Mouse (Mus musculus) embryonic facial prominence, embryonic 10.5 days (tissue): ENCODE data around the gene Pik3r5. TPM values are rescaled to one million over a fixed set of nuclear protein-coding genes. Genes with fewer than 3 reads are reported as not detected.

Experiments used
- polyA plus RNA-seq: library from polyadenylated mRNA; unstranded; fragments of >200 nt; fragmentation: Nextera tagmentation; extraction: Ambion mirVana; gene quantifications from 2 replicates; pipeline ENCODE4 v1.2.1, GENCODE M21; 2016

Pik3r5 gene
- polyA plus RNA-seq, 1 experiment from 2014 or later: 0.69 TPM

Other genes starting within 250 kb of the Pik3r5 start
- gene Ntn1, start 31.3 kb upstream of the Pik3r5 start, polyA plus RNA-seq: 7.4 and 8.2 TPM in 2 replicates
- 1.7 and 1.8 TPM in 2 replicates for gene Pik3r6, start 70.9 kb downstream of the Pik3r5 start, polyA plus RNA-seq
- 0.39 and 0.50 TPM in 2 replicates for gene Mfsd6l, start 124.1 kb downstream of the Pik3r5 start, polyA plus RNA-seq
- gene Ccdc42, start 154.9 kb downstream of the Pik3r5 start, polyA plus RNA-seq: 0.55 and 0.68 TPM in 2 replicates